Mouse (Mus musculus): ENCODE results near the gene Cacna1e.

Gene Cacna1e

DNA sequence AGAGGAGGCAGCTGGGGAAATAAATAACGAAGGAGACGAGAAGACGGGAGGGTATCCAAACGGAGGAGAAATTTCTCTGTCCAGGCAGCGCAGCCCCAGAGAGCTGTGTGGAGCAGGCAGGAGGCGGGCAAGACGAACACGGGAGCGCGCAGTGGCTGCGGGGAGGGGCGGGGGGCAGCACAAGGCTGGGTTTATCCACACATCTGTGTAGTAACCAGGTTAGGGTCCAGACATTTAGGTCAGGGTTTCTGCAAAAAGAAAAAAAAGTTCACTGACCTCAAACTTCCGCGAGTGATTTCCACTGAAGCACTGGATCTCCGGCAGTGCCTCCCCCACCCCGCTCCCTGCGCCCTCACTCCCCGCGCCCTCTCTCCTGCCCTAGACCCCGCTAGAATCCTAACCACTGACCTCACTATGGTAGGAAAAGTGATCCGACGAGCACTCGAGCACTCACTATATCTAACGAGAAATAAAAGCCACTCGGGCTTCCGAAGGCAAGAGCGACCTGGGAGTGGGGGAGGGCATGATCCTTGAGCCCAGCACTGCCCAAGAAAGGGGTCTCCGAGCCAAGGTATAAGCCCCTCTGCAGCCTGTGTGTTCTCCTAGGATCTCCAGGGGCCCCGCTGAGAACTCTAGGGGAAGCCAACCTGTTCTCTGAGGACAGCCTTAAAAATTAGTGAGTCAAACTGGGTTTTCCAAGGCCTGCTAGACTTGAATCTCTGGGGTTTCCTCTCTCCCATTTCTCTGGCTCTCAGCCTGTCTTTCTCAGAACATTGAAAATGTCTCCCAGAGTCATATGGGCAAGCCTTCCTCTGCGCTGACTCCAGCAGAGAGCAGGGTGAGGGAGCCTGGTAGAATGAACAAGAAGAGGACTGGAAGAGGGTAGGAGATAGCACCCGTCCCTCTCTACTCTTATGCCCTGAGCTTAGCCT, at the start of gene Cacna1e:
Cacna1e (minus strand) TSS at position 227 of the 932 bp plus-strand sequence.
- no peak for DNase-seq (ENCODE audit: low spot score in 2 of 2)

DNA sequence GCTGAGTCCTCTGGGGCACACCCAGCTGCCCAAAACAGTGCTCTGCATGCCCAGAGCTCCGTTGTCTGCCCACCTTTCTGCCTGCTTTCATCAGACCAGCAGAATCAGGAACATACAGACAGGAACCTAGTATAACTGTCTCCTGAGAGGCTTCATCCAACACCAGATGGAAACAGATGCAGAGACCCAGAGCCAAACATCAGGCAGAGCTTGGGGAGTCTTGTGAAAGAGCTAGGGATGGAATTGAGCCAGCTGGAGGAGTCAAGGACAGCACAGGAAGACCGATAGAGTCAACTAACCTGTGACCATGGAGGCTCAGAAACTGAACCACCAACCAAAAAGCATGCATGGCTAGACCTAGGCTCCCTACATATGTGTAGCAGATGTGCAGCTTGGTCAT, 34.1 kb upstream of the Cacna1e start:
- no peak for DNase-seq (ENCODE audit: low spot score in 2 of 2)

- no peak for DNase-seq (ENCODE audit: low spot score in 2 of 2)
Measured at GRCm38 (mm10) chr1:154917438-154917837, 33.1 kb upstream of the Cacna1e start.

- DNase-seq (ENCODE audit: low spot score in 2 of 2) = no peak
Measured at GRCm38 (mm10) chr1:154909554-154909953, 25.3 kb upstream of the Cacna1e start.

DNA sequence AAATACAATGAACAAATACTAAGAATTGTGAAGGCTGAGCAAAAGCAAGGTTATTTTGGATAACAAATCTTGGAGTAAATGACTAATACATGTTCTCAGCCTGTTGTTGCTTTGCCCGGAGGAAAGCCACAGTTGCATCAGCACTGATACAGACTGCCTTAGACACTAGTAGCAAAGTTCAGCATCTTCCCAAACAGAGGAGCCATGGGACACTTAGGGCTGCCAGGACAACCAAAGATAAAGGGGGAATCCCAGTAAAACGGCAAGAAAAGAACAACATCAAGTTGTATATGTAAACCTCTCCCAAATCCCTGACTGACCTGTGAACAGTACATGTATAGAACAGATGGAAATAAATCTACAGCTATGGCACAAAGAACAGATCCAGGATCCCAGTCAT, 13.1 kb upstream of the Cacna1e start:
- no peak for DNase-seq (ENCODE audit: low spot score in 2 of 2)

GRCm38 (mm10) chr1:154890244-154890643, 5.9 kb upstream of the Cacna1e start:
- no peak for DNase-seq (ENCODE audit: low spot score in 2 of 2)

GRCm38 (mm10) chr1:154888495-154888894, 4.2 kb upstream of the Cacna1e start:
- no peak for DNase-seq (ENCODE audit: low spot score in 2 of 2)

- DNase-seq (ENCODE audit: low spot score in 2 of 2) = no peak
Measured at GRCm38 (mm10) chr1:154888018-154888417, 3.7 kb upstream of the Cacna1e start.

DNA sequence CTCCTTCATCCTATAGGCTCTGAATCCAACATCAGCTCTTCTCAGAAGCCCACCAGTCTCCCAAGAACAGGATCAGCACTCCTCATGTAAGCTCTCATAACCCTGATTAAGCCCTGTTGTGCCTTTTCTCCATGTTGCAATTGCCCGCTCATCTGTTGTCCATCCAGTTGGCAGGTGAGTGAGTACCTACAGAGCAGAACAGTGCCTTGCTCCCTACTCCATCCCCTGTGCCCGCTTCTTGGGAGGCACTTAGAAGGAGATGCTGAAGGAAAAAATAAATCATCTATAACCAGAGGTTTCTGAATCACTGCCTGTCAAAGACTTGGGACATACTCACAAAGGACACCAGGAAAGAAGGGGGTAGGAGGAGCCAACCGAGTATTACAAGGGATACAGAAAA, 3.2 kb upstream of the Cacna1e start:
- no peak for DNase-seq (ENCODE audit: low spot score in 2 of 2)

DNA sequence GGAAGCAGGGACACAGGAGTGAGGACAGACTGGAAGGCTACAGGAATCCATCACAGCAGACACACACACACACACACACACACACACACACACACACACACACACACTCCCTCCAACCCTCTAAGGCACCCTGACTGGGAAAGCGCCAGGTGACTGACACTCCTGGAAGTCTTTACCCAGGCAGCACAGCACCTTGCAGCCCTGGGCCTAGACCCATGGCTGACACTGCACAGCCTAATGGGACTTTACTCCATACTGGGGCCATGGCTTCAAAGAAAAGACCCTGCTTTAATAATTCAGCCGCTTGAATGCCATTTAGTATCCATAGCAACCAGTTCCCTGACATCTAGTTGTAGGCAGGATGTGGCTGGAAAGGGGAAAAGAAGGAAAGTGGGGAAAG, 2.3 kb upstream of the Cacna1e start:
- no peak for DNase-seq (ENCODE audit: low spot score in 2 of 2)

DNA sequence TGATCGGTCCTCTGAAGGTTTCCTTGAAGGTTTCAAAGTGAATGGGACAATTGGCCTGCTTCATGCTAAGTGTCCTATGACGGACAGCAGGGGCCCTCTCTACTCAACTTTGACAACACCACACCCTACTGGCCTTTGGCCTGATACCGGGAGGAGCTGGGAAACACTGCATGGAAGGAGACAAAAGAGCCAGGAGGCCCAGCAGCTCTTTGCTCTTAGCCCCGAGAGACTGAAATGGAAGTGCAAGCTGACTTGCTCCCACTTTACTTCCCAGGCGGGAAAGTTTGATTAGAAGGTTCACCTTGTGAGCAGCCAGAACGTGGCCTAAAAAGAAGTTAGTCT, 877 bp upstream of the Cacna1e start:
- DNase-seq (ENCODE audit: low spot score in 2 of 2) = no peak

DNA sequence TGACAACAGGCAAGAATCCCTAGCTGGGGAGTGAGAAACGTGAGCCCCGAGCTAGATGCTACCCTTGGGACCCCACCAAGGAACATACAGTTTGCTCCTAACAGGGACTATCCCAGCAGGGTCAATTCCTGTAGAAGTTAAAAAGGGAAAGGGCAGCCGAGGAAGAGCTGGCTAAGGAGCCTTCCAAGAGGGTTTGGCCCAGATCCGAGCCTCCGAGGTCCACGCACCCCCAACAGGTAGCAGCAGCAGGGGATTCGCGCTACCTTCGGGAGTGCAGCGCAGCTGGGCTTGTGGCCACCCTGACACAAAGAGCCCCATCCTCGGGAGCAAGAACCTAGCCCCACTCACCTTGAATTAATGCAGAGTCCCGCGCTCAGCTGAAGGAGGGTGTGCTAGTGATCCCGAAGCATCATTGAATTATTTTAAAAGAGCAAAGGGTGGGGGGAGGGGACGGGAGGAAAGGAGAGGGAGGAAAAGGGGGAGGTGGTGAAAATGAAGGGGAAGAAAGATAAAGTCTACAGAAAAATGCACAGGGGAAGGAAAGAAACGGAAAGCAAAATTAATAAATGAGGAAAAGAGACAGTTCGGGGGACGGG, 607 bp downstream of the Cacna1e start:
- no peak for DNase-seq (ENCODE audit: low spot score in 2 of 2)

DNA sequence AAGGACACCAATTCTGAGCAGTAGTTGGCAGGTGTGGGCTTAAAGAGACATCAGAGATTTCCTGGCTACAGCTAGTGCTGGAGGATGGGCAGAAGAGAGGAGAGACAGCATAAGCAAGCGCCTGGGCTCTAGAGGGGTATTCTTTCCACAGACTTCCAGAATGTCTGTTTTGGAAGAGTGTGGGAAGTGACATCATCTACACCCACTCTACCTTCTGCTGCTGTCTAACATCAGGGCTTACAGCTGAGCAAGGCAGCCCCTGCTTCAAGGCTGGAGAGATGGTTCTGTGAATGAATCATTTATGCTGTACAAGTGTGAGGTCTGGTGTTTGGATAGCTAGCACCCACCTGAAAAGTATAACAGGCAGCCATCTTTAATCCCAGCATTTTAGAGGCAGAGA, 18.3 kb downstream of the Cacna1e start:
- DNase-seq (ENCODE audit: low spot score in 2 of 2) = no peak

DNA sequence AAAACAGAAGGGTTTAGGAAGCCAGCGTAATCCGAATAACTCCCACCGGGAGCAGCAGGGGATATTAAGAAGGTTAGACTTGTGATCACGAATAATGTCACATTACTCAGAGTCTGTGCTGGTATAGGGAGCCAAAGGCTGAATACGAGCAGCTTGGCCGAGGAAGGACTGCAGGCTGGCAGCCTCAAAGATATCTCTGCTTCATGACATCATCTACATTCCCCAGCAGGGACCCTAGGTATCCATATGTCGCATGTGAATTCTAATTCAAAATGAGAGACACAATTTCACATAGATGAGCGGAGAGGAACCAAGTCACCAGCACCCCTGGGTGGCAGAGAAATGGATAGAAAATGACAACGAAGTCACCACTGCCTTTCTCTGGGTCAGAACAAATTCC, 22.9 kb downstream of the Cacna1e start:
- DNase-seq (ENCODE audit: low spot score in 2 of 2) = no peak

DNA sequence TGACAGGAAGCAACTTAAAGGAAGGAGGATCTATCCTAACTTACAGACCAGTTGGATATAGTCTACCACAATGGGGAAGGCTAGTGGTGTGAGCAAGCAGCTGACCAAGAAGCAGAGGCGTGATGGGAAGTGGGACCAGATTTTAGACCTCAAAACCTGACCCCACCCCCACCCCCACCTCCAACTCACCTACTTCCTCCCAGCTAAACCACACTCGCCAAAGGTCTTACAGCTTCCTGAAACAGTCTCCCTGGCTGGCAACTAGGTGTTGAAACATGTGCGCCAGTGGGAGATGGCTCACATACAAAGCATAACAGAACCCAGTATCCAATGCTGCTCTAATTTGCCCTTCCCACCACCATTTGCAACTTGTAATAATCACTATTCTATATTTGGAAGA, 29.7 kb downstream of the Cacna1e start:
- no peak for DNase-seq (ENCODE audit: low spot score in 2 of 2)

- no peak for DNase-seq (ENCODE audit: low spot score in 2 of 2)
Measured at GRCm38 (mm10) chr1:154850515-154851287, 33.6 kb downstream of the Cacna1e start.

DNA sequence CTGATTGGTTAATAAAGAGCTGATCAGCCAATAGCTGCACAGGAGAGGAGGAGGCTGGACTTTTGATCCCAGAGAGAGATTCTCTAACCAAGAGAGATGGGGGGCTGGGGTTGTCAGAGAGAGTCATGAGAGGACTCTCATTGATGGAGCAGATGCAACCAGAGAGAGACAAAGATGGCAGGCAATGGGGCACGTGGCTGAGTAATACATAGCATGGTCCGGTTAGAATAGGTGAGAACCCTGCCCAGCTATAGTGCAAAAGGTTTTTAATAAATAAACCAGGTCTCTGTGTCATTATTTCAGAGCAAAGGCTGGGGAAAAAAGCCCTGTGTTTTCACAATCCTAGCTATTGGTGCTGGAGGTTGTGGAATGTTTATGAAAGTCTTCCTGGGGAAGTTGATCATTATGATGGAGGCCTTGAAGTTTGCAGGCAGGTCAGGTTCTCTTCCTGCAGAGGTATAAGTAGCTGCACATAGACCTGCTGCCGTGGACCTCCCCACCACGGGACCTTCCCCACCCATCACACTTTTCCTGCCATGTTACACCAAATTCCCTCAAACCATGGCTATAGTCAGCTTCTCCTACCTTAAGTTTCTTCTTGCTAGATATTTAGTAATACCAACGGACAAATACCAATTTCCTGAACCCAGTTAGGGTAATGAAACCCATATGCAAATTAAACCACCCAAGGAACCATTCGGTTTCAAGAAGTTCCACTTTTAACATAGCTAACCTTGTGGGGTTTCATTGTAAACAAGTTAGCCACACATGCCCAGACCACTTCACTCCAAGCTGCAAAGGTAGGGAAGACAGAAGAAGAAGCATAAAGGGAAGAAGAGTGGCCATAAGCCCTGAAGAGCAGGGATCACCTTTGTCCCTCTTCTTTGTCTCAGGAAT, 35.4 kb downstream of the Cacna1e start:
- no peak for DNase-seq (ENCODE audit: low spot score in 2 of 2)

- no peak for DNase-seq (ENCODE audit: low spot score in 2 of 2)
Measured at GRCm38 (mm10) chr1:154846900-154847299, 37.4 kb downstream of the Cacna1e start.

GRCm38 (mm10) chr1:154843427-154843826, 40.9 kb downstream of the Cacna1e start:
- no peak for DNase-seq (ENCODE audit: low spot score in 2 of 2)

GRCm38 (mm10) chr1:154842336-154842735, 42.0 kb downstream of the Cacna1e start:
- no peak for DNase-seq (ENCODE audit: low spot score in 2 of 2)

DNA sequence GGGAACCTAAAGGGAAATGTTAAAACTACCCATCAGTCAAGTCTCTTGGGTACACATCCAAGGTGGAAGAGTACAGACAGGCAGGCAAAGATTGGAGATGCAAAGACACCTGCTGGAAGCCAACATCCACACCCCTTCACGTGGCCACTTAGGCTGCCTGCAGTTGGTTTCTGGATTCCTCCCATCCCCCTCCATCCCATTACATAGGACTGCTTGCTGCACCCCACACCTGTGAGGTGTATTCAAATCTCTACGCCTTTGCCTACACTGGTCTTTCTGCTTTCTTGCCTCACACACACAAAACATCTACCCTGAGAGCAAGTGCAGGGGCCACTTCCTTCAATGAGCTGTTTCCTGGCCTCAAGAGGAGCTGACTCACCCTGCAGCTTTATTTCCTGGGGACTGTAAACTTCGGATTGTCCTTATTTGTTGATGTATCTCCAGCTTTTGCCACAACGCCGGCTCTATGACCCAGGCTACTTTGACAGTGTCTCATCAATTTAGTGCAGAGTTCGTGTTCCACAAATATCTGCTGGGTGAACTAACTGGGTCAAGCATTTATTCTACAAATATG, 43.2 kb downstream of the Cacna1e start:
- no peak for DNase-seq (ENCODE audit: low spot score in 2 of 2)
